Mouse (Mus musculus) myocyte (in vitro differentiated cells): Measurements from ENCODE around the gene Hoxc10.

ENCODE experiments used
- E2F4 ChIP-seq: IDR thresholded peaks from one replicate; pipeline ENCODE4 v1.6.1; 2011; ENCODE audit warnings: mild to moderate bottlenecking, control low read depth, moderate library complexity; ENCODE audit not compliant: insufficient read depth
- MAX ChIP-seq: IDR thresholded peaks from one replicate; pipeline ENCODE4 v1.6.1; 2011; ENCODE audit warnings: low read depth, mild to moderate bottlenecking, control low read depth
- MYOG ChIP-seq, 3 experiments: IDR thresholded peaks; one replicate each; pipeline ENCODE4 v1.6.1; 2011; ENCODE audit warnings: control low read depth in 2 of 3, low read depth in 2 of 3, mild to moderate bottlenecking in 2 of 3; ENCODE audit not compliant: insufficient read length in 2 of 3, control insufficient read depth in 1 of 3, insufficient read depth in 1 of 3
- POLR2A ChIP-seq: IDR thresholded peaks from one replicate; pipeline ENCODE4 v1.6.1; 2011; ENCODE audit warnings: low read depth, mild to moderate bottlenecking, control low read depth, moderate library complexity; ENCODE audit not compliant: insufficient read length
- POLR2AphosphoS2 ChIP-seq: IDR thresholded peaks from one replicate; pipeline ENCODE4 v1.6.1; 2011; ENCODE audit warnings: low read depth, control low read depth; ENCODE audit not compliant: insufficient read length
- TCF12 ChIP-seq: IDR thresholded peaks from one replicate; pipeline ENCODE4 v1.6.1; 2011; ENCODE audit warnings: mild to moderate bottlenecking, control low read depth; ENCODE audit not compliant: poor library complexity, insufficient read depth, severe bottlenecking

DNA sequence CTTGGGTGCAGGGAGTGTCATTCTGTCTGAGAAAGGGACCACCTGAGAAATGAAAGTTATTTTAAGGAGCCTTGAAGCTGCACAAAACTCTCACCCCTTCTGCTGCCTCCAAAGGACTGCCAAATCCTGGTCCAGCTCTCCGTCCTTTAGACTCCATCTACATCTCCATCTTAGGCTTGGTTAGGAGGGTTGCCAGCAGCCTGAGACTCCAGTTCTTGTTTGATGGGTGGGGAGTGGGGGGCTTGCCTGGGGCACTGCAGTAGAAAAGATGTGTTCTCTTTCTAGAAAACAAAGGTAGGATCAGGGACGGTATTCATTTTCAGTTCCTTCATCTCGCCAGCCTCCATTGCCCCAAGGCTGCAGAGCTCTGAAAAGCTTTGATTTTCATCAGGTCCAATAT, 30.8 kb downstream of the Hoxc10 start:
- no peak for TF ChIP-seq POLR2A
- TF ChIP-seq TCF12 = no peak
- TF ChIP-seq E2F4 = no peak
- TF ChIP-seq MYOG (IDR thresholded peaks at IDR 0.05; ENCODE audit: control insufficient read depth in 1 of 3, insufficient read depth in 1 of 3, insufficient read length in 2 of 3, low read depth in 2 of 3) = no peak
- TF ChIP-seq POLR2AphosphoS2 = no peak
- TF ChIP-seq MAX = no peak
